Mouse (Mus musculus) forelimb bud, embryonic 11.5 days (tissue): Measurements from ENCODE around the gene Pik3r6.

ENCODE experiments used
- DNase-seq: peaks from one replicate; pipeline ENCODE4 v3.0.0-alpha.2; 2012; ENCODE audit warnings: low read depth, low spot score

Gene Pik3r6

DNA sequence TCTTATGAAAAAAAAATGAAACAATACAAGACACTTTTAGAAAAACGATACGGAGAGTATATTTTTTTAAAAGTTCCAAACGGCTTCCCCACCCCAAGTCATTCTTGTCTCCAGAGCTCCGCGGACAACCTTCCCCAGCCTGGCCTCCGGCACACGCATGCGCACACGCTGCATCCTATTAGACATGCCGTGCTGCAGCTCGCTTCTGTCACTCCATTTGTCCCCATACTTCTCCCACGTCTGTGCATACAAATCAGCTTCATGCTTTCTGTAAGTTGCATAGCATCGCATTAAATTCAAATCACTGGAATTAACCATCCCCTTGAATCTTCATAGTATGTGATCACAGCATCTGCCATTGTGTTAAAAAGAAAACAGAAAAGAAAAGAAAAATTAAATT is 80.4 kb downstream of the Pik3r6 start:
- DNase-seq: no peak

DNA sequence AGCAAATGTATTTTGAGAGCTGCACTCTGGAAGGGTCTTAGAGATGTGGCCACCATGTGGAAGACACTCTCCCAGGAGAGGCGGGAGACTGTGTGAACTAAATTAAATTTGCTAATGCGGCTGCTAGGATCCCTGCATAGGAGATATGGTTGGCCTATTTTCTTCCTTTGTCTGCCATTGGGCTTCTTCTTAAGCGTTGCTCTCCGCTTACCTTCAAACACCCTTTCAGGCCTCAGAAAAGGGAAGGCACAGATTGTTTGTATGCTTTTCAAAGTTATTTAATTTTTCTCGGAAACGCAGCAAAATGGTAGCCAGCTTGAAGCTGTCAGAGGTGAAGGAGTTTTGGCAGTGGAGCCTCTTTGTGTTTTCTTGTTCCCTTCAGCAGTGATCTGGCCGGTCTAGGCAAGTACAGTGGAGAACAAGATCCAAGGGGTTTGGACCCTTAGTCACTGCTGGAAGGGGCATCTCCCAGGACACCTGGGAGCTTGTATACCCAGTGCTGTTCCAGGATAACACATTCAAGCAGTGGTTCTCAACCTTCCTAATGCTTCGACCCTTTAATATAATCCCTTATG is 81.2 kb downstream of the Pik3r6 start:
- no peak for DNase-seq

DNA sequence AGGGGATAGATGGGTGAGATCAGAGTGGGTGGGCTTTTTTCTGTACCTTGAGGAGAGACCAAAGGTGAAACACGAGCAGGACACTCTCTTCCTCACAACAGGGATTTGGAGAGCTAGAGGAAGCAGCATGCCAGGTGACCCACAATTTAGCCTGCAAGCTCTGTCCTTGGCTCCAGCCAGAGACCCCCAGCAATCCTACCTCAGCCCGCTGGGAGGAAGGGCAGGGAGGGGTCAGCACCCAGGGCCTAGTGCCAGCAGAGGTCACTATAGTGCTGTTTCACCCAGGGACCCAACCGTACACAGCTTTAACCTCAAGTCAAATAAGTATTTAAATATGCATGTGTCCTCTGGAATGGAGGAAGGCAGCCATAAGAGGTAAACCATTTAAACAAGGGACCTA is 83.1 kb downstream of the Pik3r6 start:
- DNase-seq: no peak

DNA sequence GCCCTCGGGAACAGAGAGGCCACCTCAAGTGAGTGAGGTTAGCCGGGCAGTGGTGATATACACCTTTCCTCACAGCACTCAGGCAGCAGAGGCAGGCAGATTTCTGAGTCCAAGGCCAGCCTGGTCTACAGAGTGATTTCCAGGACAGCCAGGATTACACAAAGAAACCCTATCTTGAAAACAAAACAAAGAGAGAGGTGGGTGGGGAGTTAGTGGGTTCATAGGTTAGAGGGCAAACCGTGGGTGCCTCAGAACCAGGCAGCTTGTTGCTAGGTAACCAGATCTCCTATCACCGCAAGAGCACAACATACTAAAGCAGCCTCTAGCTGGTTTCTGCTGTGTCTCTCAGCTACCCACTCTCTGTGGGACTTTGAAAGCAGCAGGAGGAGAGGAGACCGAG is 83.9 kb downstream of the Pik3r6 start, which contains the start of gene Ccdc42:
Gene Ccdc42, plus strand, starts transcription at position 301 of the 400 bp plus-strand sequence.
- no peak for DNase-seq

DNA sequence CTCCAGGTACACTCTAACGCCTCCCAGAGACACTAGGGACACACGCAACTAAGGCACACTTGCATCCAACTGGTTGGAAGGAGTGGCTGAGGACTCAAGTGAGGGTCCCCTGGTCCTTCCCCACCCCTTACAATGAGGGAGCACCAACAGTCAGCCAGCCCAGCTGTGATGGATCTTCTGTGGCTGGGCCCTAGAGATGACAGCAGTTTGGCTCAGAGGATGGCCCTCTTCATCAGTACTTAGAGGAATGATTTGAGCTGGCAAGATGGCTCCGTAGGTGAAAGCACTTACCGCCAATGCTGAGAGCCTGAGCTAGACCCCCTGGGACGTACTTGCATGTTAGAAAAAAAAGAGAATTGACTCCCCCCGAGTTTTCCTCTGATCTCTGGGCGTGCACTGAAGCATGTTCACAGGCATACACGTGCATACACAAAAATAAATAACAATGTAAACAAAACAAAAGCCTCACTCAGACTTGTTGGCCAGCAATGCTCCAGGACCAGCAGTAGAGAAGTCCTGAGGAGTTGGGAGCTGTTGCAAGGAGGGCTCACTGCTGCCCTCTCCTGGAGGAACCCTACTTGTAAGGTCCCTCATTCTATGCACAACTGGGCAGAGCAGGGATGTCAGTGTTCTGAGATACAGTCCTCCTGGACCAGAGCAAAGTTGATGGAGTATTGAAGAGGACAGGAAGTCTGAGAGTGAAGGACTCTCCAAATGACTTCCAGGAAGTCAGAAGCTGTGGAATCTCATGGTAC is 86.4 kb downstream of the Pik3r6 start:
- peak; percentile 83 for DNase-seq

DNA sequence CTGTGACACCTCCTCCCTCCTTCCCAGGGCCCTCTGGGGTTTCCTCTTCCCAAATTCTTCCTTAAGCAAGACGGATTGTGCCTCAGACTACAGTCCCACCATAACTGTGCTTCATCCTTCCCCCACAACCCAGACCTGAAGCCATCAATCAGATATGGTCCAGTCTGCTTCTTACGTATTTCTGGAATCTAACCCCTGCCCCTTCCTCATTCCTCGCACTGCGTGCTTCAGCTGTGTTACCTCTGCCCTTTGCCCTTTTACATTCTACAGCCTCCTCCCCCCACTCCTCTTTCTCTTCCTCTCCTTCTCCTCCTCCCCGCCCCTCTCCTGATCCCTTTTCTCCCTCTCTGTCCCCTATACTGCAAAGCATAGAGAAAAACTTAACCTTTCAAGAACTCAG is 88.9 kb downstream of the Pik3r6 start:
- no peak for DNase-seq

- no peak for DNase-seq
Observed at GRCm38 (mm10) chr11:68593247-68593646, 90.4 kb downstream of the Pik3r6 start.

DNA sequence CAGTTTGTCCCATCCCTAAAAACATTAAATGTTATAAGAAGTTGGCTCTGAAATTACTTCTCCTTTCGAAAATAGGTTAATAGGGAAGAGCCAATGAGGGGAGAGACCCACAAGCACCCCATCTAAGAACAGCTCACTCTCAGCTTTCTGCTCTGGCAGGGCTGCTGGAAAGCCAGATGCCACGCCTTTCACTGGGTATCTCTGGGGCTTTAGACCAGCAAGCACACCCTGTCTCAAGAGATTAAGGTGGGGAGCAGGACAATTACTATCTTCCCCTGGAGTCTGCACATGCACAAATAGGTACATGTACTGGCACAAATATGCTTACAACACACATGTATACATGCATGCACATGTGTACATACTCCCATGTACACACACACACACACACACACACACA is 95.1 kb downstream of the Pik3r6 start:
- DNase-seq: no peak

- DNase-seq: no peak
Observed at GRCm38 (mm10) chr11:68600551-68601021, 97.8 kb downstream of the Pik3r6 start.

DNA sequence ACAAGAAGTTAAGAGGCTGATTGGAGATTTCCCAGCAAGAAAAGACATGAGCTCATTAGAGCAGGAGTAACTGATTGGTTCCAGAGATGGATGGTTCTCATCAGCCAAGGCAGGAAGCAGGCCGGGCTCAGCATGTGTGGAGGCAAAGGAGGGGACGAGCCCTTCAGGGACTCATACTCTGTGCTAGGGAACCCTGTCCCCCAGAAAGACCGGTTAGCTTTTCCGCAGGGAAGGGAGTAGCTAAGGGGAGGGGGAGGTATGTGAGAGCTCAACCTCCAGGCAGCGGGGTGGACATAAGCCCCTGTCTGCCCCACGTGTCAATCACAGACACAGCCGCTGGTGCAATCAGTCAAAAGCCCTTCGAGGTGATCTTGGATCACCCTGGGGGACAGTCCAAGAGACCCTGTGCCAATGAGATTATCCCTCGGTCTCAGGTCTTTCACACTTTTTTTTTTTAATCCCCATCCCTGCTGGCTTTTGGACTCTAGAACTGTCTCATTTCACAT is 98.7 kb downstream of the Pik3r6 start:
- DNase-seq: peak; percentile 41
